Mouse (Mus musculus): ENCODE results near the gene Wwc1.
A peak's percentile ranks its signal among the peaks of the same experiment; 100 is the strongest.
"Not testable (repeated sequence)": the region's sequence is repeated elsewhere in the genome, so short reads cannot be mapped to it uniquely, and the experiment has no call there.

Gene Wwc1

GRCm38 (mm10) chr11:35834022-35834760, 146.1 kb downstream of the Wwc1 start, which contains the start of gene Rars:
Gene Rars, minus strand, starts transcription at chr11:35834506.
- peak; percentile 95 for DNase-seq

GRCm38 (mm10) chr11:35833270-35833669, 147.1 kb downstream of the Wwc1 start:
- DNase-seq, result no peak

GRCm38 (mm10) chr11:35832139-35832538, 148.2 kb downstream of the Wwc1 start:
- DNase-seq, result no peak

- no peak for DNase-seq
Measured at GRCm38 (mm10) chr11:35827714-35828113, 152.6 kb downstream of the Wwc1 start.

- no peak for DNase-seq
Measured at GRCm38 (mm10) chr11:35816316-35816715, 164.0 kb downstream of the Wwc1 start.

- DNase-seq, result no peak
Measured at GRCm38 (mm10) chr11:35811458-35811857, 168.9 kb downstream of the Wwc1 start.

- DNase-seq, result no peak
Measured at GRCm38 (mm10) chr11:35801332-35801731, 179.0 kb downstream of the Wwc1 start.

GRCm38 (mm10) chr11:35798874-35799273, 181.5 kb downstream of the Wwc1 start, which contains the start of gene Fbll1:
Gene Fbll1, minus strand, starts transcription at chr11:35798884.
- peak; percentile 47 for DNase-seq

- DNase-seq, result no peak
Measured at GRCm38 (mm10) chr11:35798495-35798820, 181.9 kb downstream of the Wwc1 start.

- no peak for DNase-seq
Measured at GRCm38 (mm10) chr11:35797751-35798494, 182.4 kb downstream of the Wwc1 start.

GRCm38 (mm10) chr11:35792800-35793199, 187.5 kb downstream of the Wwc1 start:
- not testable (repeated sequence) for DNase-seq

GRCm38 (mm10) chr11:35788443-35788842, 191.9 kb downstream of the Wwc1 start:
- no peak for DNase-seq
